Mouse (Mus musculus) neural tube, embryonic 15.5 days (tissue): ENCODE measurements around the gene 1700018G05Rik. TPM values are rescaled to one million over a fixed set of nuclear protein-coding genes. Genes with fewer than 3 reads are reported as not detected.

Experiments
- polyA plus RNA-seq: library from polyadenylated mRNA; unstranded; fragments of >200 nt; fragmentation: Nextera tagmentation; extraction: Ambion mirVana; gene quantifications from 2 replicates; pipeline ENCODE4 v1.2.1, GENCODE M21; 2015

The 1700018G05Rik gene
- polyA plus RNA-seq, 1 experiment from 2014 or later: 0.64 TPM

Other genes with a start within 250 kb of the 1700018G05Rik start
- not detected in 2 replicates for gene Gm3880, start 241.4 kb upstream of the 1700018G05Rik start, polyA plus RNA-seq
- not detected in 2 replicates for gene Gm9112, start 220.7 kb upstream of the 1700018G05Rik start, polyA plus RNA-seq
- not detected in 2 replicates for gene Dmrtc1b, start 220.5 kb upstream of the 1700018G05Rik start, polyA plus RNA-seq
- not detected in 2 replicates for gene Dmrtc1c1, start 125.4 kb upstream of the 1700018G05Rik start, polyA plus RNA-seq
- gene Dmrtc1c2, start 73.8 kb upstream of the 1700018G05Rik start, polyA plus RNA-seq: not detected in 2 replicates
- gene 1700031F05Rik, start 60.4 kb upstream of the 1700018G05Rik start, polyA plus RNA-seq: not detected in 2 replicates
- gene Dmrtc1a, start 19.7 kb upstream of the 1700018G05Rik start, polyA plus RNA-seq: 1.0 and 1.5 TPM in 2 replicates
- gene 1700011M02Rik, start 19.5 kb upstream of the 1700018G05Rik start, polyA plus RNA-seq: not detected in 2 replicates